Mouse (Mus musculus): Measurements from ENCODE around the gene Entpd4b. TPM values are rescaled to one million over a fixed set of nuclear protein-coding genes. Genes with fewer than 3 reads are reported as not detected.
"Not testable (repeated sequence)": the region's sequence is repeated elsewhere in the genome, so short reads cannot be mapped to it uniquely, and the experiment has no call there.

The Entpd4b gene
- polyA plus RNA-seq (2012; rRNA removed) = 20.7 and 27.4 TPM in 2 replicates

DNA sequence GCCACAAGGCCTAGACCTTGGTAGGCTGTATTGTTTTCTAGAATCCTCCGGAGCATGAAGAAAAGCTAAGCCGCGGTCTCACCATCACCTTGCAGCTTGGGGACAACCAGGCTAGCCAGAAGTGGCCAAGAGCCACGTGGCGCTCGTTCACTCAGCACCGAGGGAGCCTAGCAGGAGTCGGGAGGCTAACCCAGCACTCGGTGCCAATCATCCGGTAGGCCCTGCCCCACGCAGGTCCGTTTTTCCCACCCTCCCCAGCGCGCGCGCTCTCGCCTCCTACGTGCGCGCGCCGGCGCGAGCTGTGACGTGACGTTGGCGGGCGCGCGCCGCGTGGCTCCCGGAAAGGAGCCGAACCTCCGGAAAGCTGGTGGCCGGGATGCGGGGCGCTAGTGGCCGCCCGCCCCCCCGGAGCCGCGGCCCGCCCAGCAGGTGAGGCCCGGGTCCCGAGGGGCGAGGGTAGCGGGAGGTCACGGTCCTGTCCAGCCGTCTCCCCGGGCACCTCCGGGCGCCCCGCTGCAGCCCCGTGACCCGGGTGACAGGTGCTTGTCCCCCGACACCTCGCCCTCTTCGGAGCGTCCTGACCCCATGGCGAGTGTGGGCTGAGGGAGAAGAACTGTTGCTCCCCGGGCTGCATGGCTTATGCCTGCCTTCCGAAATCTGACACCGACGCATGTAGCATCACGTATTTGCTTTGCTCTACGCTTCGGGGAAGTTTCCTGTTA, at the start of gene Entpd4b:
Entpd4b (plus strand) TSS at position 315 of the 722 bp plus-strand sequence.
- WGBS = no CpG with 5 or more reads among the region's 68 CpGs

DNA sequence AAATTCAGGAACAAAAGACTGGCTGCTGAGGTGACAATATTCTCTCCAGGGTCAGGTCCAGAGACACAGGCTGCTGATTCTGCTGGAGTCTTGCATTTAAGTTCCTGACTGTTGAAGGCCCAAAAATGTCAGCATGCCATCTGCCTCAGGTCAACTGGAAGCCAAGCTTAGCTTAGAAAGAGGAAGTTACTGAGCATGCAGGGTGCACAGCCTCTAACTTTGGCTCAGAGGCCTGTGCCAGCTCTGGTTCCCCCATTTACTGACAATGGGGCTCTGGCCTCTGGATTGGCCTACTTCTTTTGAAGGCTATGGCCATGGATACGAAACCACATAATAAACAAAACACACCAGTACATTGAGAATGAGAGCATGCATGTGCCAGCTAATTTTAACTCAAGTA, 48.2 kb upstream of the Entpd4b start:
- no CpG with 5 or more reads among the region's 1 CpGs for WGBS
- H3K27me3 ChIP-seq (ENCODE audit: control insufficient read depth, insufficient read depth, low read length); H3K27ac ChIP-seq (ENCODE audit: control insufficient read depth, insufficient read depth, low read length); DNase-seq; H3K4me3 ChIP-seq (ENCODE audit: control insufficient read depth, insufficient read depth, low read length); H3K36me3 ChIP-seq (ENCODE audit: control insufficient read depth, insufficient read depth, low read length); H3K4me1 ChIP-seq (replicated peaks; ENCODE audit: control insufficient read depth, insufficient read depth, low read length): not testable (repeated sequence)

More for the DNA sequence above, at the start of gene Entpd4b:
- H3K36me3 ChIP-seq (ENCODE audit: control insufficient read depth, insufficient read depth, low read length); H3K4me1 ChIP-seq (replicated peaks; ENCODE audit: control insufficient read depth, insufficient read depth, low read length); DNase-seq; H3K27me3 ChIP-seq (ENCODE audit: control insufficient read depth, insufficient read depth, low read length); H3K4me3 ChIP-seq (ENCODE audit: control insufficient read depth, insufficient read depth, low read length); H3K27ac ChIP-seq (ENCODE audit: control insufficient read depth, insufficient read depth, low read length): not testable (repeated sequence)

DNA sequence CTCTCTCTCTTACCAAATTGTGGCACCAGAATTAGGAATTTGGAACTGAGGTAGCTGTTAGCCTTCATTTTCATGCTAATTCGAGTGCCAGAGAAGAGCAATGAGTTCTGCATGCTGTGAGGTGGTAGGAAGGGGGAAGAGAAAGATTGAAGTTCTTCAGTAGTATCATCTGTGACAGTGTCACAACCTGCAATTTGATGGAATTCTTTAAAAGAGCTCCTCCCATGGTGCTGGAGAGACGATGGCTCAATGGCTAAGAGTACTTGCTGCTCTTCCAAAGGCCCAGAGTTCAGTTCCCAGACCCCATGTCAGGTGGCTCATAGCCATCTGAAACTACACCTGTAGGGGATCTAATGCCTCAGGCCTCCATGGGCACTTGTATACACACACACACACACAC, 42.8 kb upstream of the Entpd4b start, which contains the start of gene Gm27179:
Gm27179 (minus strand) TSS at position 101 of the 400 bp plus-strand sequence.
- not testable (repeated sequence) for H3K36me3 ChIP-seq (ENCODE audit: control insufficient read depth, insufficient read depth, low read length); H3K4me3 ChIP-seq (ENCODE audit: control insufficient read depth, insufficient read depth, low read length); H3K4me1 ChIP-seq (replicated peaks; ENCODE audit: control insufficient read depth, insufficient read depth, low read length); DNase-seq; H3K27ac ChIP-seq (ENCODE audit: control insufficient read depth, insufficient read depth, low read length); H3K27me3 ChIP-seq (ENCODE audit: control insufficient read depth, insufficient read depth, low read length)
- WGBS = no CpG with 5 or more reads among the region's 2 CpGs

DNA sequence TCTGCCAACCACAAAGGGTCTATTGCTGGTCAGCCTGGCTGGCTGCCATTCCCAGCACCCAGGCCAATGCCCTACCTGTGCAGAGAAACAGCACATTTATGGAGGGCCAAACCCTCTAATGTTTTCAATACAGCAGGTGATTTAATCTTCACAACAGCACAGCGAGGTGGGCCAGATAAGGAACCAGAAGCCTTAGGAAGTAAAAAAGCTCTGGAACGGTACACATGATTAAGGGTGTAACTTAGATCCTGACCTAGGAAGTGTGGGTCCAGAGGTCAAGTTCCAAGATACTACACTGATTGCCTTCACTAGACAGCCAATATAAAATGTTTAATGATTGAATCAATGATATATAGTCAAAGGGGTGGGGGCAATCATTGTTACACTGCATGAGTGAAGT, 34.4 kb upstream of the Entpd4b start:
- not testable (repeated sequence) for DNase-seq; H3K4me3 ChIP-seq (ENCODE audit: control insufficient read depth, insufficient read depth, low read length); H3K36me3 ChIP-seq (ENCODE audit: control insufficient read depth, insufficient read depth, low read length); H3K4me1 ChIP-seq (replicated peaks; ENCODE audit: control insufficient read depth, insufficient read depth, low read length); H3K27me3 ChIP-seq (ENCODE audit: control insufficient read depth, insufficient read depth, low read length); H3K27ac ChIP-seq (ENCODE audit: control insufficient read depth, insufficient read depth, low read length)
- WGBS = no CpG with 5 or more reads among the region's 2 CpGs

DNA sequence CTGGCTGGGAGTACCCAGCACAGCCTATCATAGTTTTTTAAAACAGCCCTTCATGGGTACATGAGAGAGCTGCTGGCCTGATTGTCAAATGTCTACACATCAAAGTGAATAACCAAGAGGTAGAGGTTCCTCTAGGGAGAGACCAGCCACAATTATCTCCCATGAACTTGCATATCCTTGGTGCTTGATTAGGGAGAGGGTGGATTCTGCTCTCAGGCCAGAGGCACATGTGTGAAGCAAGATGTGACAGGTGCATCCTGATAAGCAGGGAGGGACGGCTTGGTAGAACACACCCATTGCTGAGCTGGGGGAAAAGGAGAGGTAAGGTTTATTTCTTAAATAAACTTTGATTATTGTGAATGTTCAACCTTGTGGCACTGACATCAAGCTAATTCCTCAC, 32.2 kb upstream of the Entpd4b start:
- H3K4me3 ChIP-seq (ENCODE audit: control insufficient read depth, insufficient read depth, low read length); H3K27ac ChIP-seq (ENCODE audit: control insufficient read depth, insufficient read depth, low read length); H3K27me3 ChIP-seq (ENCODE audit: control insufficient read depth, insufficient read depth, low read length); H3K36me3 ChIP-seq (ENCODE audit: control insufficient read depth, insufficient read depth, low read length); H3K4me1 ChIP-seq (replicated peaks; ENCODE audit: control insufficient read depth, insufficient read depth, low read length); DNase-seq: not testable (repeated sequence)
- no CpG with 5 or more reads among the region's 1 CpGs for WGBS

DNA sequence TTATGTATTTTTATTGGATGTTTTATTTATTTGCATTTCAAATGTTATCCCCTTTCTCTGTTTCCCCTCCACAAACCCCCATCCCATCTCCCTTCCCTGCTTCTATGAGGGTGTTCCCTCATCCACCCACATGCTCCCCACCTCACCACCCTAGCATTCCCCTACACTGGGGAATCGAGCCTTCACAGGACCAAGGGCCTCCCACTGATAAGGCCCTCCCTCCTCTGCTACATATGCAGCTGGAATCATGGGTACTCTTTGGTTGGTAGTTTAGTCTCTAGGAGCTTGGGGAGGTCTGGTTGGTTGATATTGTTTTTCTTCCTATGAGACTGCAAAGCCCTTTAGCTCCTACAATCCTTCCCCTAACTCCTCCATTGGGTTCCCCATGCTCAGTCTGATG, 29.0 kb upstream of the Entpd4b start:
- DNase-seq; H3K36me3 ChIP-seq (ENCODE audit: control insufficient read depth, insufficient read depth, low read length); H3K4me1 ChIP-seq (replicated peaks; ENCODE audit: control insufficient read depth, insufficient read depth, low read length); H3K27ac ChIP-seq (ENCODE audit: control insufficient read depth, insufficient read depth, low read length); H3K4me3 ChIP-seq (ENCODE audit: control insufficient read depth, insufficient read depth, low read length); H3K27me3 ChIP-seq (ENCODE audit: control insufficient read depth, insufficient read depth, low read length): not testable (repeated sequence)
- no CpG with 5 or more reads among the region's 1 CpGs for WGBS

DNA sequence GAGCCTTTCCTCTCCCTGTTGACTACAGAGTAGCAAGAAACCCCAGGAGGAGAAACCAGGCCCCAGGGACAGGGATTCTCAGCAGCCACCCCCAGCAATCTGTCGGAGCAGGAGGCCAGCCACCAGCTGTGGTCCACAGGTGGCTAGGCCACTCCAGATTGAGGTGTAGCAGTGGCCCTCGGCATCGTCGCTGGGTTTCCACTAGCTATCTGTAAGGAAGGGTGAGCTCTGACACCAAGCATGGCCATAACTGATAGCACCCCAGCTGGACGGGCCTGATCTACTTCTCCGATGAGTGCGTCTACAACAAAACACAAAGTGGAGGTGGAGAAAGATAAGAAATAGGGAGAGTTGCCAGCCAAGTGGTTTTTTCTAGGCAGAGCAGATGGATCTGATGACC, 18.7 kb upstream of the Entpd4b start:
- not testable (repeated sequence) for H3K27me3 ChIP-seq (ENCODE audit: control insufficient read depth, insufficient read depth, low read length); H3K27ac ChIP-seq (ENCODE audit: control insufficient read depth, insufficient read depth, low read length); H3K4me1 ChIP-seq (replicated peaks; ENCODE audit: control insufficient read depth, insufficient read depth, low read length); DNase-seq; H3K4me3 ChIP-seq (ENCODE audit: control insufficient read depth, insufficient read depth, low read length); H3K36me3 ChIP-seq (ENCODE audit: control insufficient read depth, insufficient read depth, low read length)
- no CpG with 5 or more reads among the region's 7 CpGs for WGBS

DNA sequence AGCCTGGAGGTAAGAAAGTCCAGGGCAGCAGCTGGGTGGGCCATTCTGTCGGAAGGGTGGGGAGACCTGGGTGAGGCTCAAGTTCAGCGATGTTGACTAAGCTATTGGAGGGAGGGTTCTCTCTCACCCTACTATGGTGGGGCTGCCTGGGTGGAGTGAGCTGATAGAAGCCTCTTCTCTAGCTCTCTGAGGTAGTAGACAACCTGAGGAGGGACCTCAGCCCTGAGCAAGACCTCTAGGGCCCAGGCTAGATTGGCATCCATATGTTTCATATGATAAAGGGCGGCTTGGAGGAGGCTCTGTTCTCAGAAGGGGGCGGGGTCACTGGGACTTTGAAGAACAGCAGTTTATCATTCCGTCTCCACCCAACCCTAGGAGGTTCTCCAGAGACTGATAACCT, 15.1 kb upstream of the Entpd4b start:
- not testable (repeated sequence) for DNase-seq; H3K4me1 ChIP-seq (replicated peaks; ENCODE audit: control insufficient read depth, insufficient read depth, low read length); H3K27ac ChIP-seq (ENCODE audit: control insufficient read depth, insufficient read depth, low read length); H3K27me3 ChIP-seq (ENCODE audit: control insufficient read depth, insufficient read depth, low read length); H3K4me3 ChIP-seq (ENCODE audit: control insufficient read depth, insufficient read depth, low read length); H3K36me3 ChIP-seq (ENCODE audit: control insufficient read depth, insufficient read depth, low read length)
- WGBS = no CpG with 5 or more reads among the region's 5 CpGs

DNA sequence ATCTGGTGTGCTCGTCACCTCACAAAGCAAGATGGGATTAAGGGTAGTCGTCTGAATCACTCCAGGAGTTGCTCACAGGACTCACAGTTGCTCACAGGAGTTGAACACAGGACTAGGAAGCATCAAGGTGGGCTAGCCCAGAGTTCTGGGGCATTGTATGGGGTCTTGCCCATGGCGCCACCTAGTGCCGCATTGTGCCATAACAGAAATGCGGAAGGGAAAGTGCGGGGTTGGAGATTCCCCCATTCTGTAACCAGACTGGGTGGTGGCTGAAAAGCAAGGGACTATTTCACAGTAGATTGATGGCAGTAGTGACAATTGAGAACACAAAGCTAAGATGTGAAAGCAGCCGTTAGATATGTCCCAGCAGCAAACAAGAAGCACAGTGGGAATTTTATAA, 12.5 kb upstream of the Entpd4b start:
- H3K4me1 ChIP-seq (replicated peaks; ENCODE audit: control insufficient read depth, insufficient read depth, low read length); H3K27me3 ChIP-seq (ENCODE audit: control insufficient read depth, insufficient read depth, low read length); H3K36me3 ChIP-seq (ENCODE audit: control insufficient read depth, insufficient read depth, low read length); DNase-seq; H3K4me3 ChIP-seq (ENCODE audit: control insufficient read depth, insufficient read depth, low read length); H3K27ac ChIP-seq (ENCODE audit: control insufficient read depth, insufficient read depth, low read length): not testable (repeated sequence)
- no CpG with 5 or more reads among the region's 7 CpGs for WGBS

DNA sequence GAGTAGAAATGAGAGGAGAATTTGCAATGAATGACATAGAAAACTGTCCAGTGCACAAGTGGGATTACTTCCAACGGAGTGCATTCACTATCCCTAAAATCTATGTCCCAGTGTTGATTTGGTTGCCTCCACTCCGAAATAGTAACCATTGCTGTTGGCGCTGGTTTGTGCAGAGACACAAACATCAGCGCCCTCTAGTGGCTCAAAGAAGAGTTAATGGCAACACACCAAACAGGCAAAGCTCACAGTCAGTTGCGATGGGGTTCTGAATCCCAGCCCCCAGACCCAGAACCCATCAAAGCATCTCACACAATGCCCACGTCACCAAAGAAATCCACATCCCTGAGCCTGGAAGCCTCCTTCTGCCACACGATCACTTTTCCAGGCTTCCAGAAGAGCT, 11.2 kb upstream of the Entpd4b start:
- not testable (repeated sequence) for DNase-seq

DNA sequence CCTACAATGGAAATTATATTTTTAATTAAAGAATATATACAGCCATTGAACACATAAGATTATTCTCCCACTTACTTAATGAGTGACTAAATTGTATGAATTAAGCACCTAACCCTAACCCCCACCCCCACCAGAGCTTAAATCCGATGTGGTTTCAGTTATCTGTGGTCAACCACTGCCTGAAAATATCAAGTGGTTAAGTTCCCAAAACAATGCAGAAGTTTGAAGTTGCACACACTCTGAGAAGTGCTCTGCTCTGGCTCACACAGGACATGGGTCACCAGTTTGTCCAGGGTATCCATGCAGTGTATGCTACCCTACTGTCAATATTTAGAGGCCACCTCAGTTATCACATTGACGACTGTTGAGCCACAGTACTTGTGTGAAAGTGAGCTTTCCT, 10.2 kb upstream of the Entpd4b start:
- DNase-seq; H3K36me3 ChIP-seq (ENCODE audit: control insufficient read depth, insufficient read depth, low read length); H3K27me3 ChIP-seq (ENCODE audit: control insufficient read depth, insufficient read depth, low read length); H3K4me1 ChIP-seq (replicated peaks; ENCODE audit: control insufficient read depth, insufficient read depth, low read length); H3K27ac ChIP-seq (ENCODE audit: control insufficient read depth, insufficient read depth, low read length); H3K4me3 ChIP-seq (ENCODE audit: control insufficient read depth, insufficient read depth, low read length): not testable (repeated sequence)
- no CpG with 5 or more reads among the region's 2 CpGs for WGBS

More for the DNA sequence above, 11.2 kb upstream of the Entpd4b start:
- not testable (repeated sequence) for H3K4me3 ChIP-seq (ENCODE audit: control insufficient read depth, insufficient read depth, low read length); H3K27me3 ChIP-seq (ENCODE audit: control insufficient read depth, insufficient read depth, low read length); H3K27ac ChIP-seq (ENCODE audit: control insufficient read depth, insufficient read depth, low read length); H3K36me3 ChIP-seq (ENCODE audit: control insufficient read depth, insufficient read depth, low read length); H3K4me1 ChIP-seq (replicated peaks; ENCODE audit: control insufficient read depth, insufficient read depth, low read length)
- WGBS = no CpG with 5 or more reads among the region's 7 CpGs
